ENCODE assay signal across 8 mouse cellular contexts in genomic region chr15:102377810-102378262, GRCm38 (mm10). TPM values are rescaled to one million over a fixed set of nuclear protein-coding genes. Genes with fewer than 3 reads are reported as not detected.
DNase-seq lines count a peak whose midpoint lies in the region; ATAC-seq and TF ChIP-seq lines count a peak whose summit lies in the region.

No protein-coding gene starts in this region.

- peak overlapping the region; percentile 97 for H3K4me2 ChIP-seq in forebrain, embryonic 12.5 days

- H3K27me3 ChIP-seq in thymus, adult 2 months (ENCODE audit: control insufficient read depth, insufficient read depth, low read length): no peaks in the 10 kb centered on the region; the same call in 1 of the 2 replicates
- peaks cover 20% of the 10 kb centered on the region for H3K27me3 ChIP-seq in forebrain, embryonic 12.5 days

- no peak overlapping the region for H3K9ac ChIP-seq in forebrain, embryonic 12.5 days

- no peak for TF ChIP-seq POLR2A in thymus, adult 2 months (IDR thresholded peaks at IDR 0.05; ENCODE audit: control insufficient read depth, extremely low read depth, insufficient read depth, low read length, poor library complexity)

- H3K4me3 ChIP-seq in thymus, adult 2 months (ENCODE audit: control insufficient read depth, insufficient read depth, low read length): no peak overlapping the region
- no peak overlapping the region for H3K4me3 ChIP-seq in forebrain, embryonic 12.5 days (replicated peaks)

- H3K9me3 ChIP-seq in forebrain, embryonic 12.5 days: no peaks in the 10 kb centered on the region

- H3K27ac ChIP-seq in thymus, adult 2 months (ENCODE audit: control insufficient read depth, insufficient read depth, low read length): no peak overlapping the region
- 0 out of 2 replicates have a peak overlapping the region, but pooled peaks have one; percentile 9 for H3K27ac ChIP-seq in forebrain, embryonic 12.5 days

- WGBS in thymus, adult 2 months: 3% methylated on average over 10 of the region's 10 CpGs
- WGBS in forebrain, embryonic 12.5 days: 7% methylated on average over 10 of the region's 10 CpGs

- DNase-seq in thymus, adult 2 months: peak; percentile 25
- no peak for DNase-seq in thymus, postnatal 10 days (ENCODE audit: low spot score in 2 of 2)
- peak; percentile 67 to 71 for DNase-seq in heart, postnatal 36 days
- peak; percentile 85 to 90 for DNase-seq in kidney, postnatal 4 days
- no peak for DNase-seq in frontal cortex, postnatal 25 days (ENCODE audit: low spot score in 2 of 2)
- no peak for DNase-seq in urinary bladder, postnatal 10 days (ENCODE audit: low spot score)

- H3K4me1 ChIP-seq in thymus, adult 2 months (replicated peaks; ENCODE audit: control insufficient read depth, insufficient read depth, low read length): peaks cover 14% of the 10 kb centered on the region
- H3K4me1 ChIP-seq in forebrain, embryonic 12.5 days: peaks cover 20% of the 10 kb centered on the region

- intact Hi-C loops in heart, postnatal 36 days (cut with DNase I): loop anchor here (2.0 to 5.0 kb wide), 3 partner anchors 27 to 91 kb away; partner anchors contain the start of gene Aaas

- no peak for ATAC-seq in forebrain, embryonic 12.5 days (ENCODE audit: low FRiP score)
- peak; percentile 30; the same call in 1 of the 2 replicates for ATAC-seq in megakaryocyte progenitor cell, adult 5-6 weeks (replicated peaks; ENCODE audit: poor library complexity)

- no peak for TF ChIP-seq CTCF in thymus, adult 2 months (IDR thresholded peaks at IDR 0.05; ENCODE audit: borderline replicate concordance, control insufficient read depth, extremely low read depth, insufficient read depth, low read length, poor library complexity)

- H3K36me3 ChIP-seq in thymus, adult 2 months (ENCODE audit: control insufficient read depth, insufficient read depth, low read length): no peaks in the 10 kb centered on the region
- no peaks in the 10 kb centered on the region for H3K36me3 ChIP-seq in forebrain, embryonic 12.5 days (replicated peaks)

RNA-seq across cellular contexts. Expression of gene Sp7, which starts 10.9 kb away (rescaled TPM):
- 0.13 and 0.23 TPM in 2 replicates for polyA plus RNA-seq in thymus, adult 2 months (2012; rRNA removed)
- polyA plus RNA-seq in forebrain, embryonic 12.5 days (2016; fragmentation: Nextera tagmentation; extraction: Ambion mirVana): 0.32 and 0.46 TPM in 2 replicates
- not detected for total RNA-seq in heart, postnatal 36 days (2021)
- not detected in 2 replicates for total RNA-seq in megakaryocyte progenitor cell, adult 5-6 weeks (2015)
- not detected in 2 replicates for total RNA-seq in megakaryocyte progenitor cell, adult 5-6 weeks (2017)

RNA-seq across cellular contexts. Expression of gene Aaas, which starts 27.3 kb away (rescaled TPM):
- polyA plus RNA-seq in thymus, adult 2 months (2012; rRNA removed): 106 and 107 TPM in 2 replicates
- polyA plus RNA-seq in forebrain, embryonic 12.5 days (2016; fragmentation: Nextera tagmentation; extraction: Ambion mirVana): 75.0 and 78.2 TPM in 2 replicates
- total RNA-seq in heart, postnatal 36 days (2021): 10 to 100 TPM; 12.5 to 12.8 TPM
- total RNA-seq in megakaryocyte progenitor cell, adult 5-6 weeks (2015): 103 and 110 TPM in 2 replicates
- 141 and 151 TPM in 2 replicates for total RNA-seq in megakaryocyte progenitor cell, adult 5-6 weeks (2017)

RNA-seq across cellular contexts. Expression of gene Sp1, which starts 28.1 kb away (rescaled TPM):
- polyA plus RNA-seq in thymus, adult 2 months (2012; rRNA removed): 45.0 and 52.1 TPM in 2 replicates
- 10.8 and 11.2 TPM in 2 replicates for polyA plus RNA-seq in forebrain, embryonic 12.5 days (2016; fragmentation: Nextera tagmentation; extraction: Ambion mirVana)
- total RNA-seq in heart, postnatal 36 days (2021): 10 to 100 TPM; 45.7 to 49.1 TPM
- 62.0 and 63.9 TPM in 2 replicates for total RNA-seq in megakaryocyte progenitor cell, adult 5-6 weeks (2015)
- total RNA-seq in megakaryocyte progenitor cell, adult 5-6 weeks (2017): 46.4 and 52.9 TPM in 2 replicates

RNA-seq across cellular contexts. Expression of gene Myg1, which starts 46.3 kb away (rescaled TPM):
- 104 and 105 TPM in 2 replicates for polyA plus RNA-seq in thymus, adult 2 months (2012; rRNA removed)
- 105 and 110 TPM in 2 replicates for polyA plus RNA-seq in forebrain, embryonic 12.5 days (2016; fragmentation: Nextera tagmentation; extraction: Ambion mirVana)
- 10 to 100 TPM; 17.7 to 22.7 TPM for total RNA-seq in heart, postnatal 36 days (2021)
- 26.5 and 28.4 TPM in 2 replicates for total RNA-seq in megakaryocyte progenitor cell, adult 5-6 weeks (2015)
- total RNA-seq in megakaryocyte progenitor cell, adult 5-6 weeks (2017): 56.4 and 58.5 TPM in 2 replicates

RNA-seq across cellular contexts. Expression of gene Pfdn5, which starts 51.9 kb away (rescaled TPM):
- polyA plus RNA-seq in thymus, adult 2 months (2012; rRNA removed): 76.0 and 93.2 TPM in 2 replicates
- polyA plus RNA-seq in forebrain, embryonic 12.5 days (2016; fragmentation: Nextera tagmentation; extraction: Ambion mirVana): 352 and 355 TPM in 2 replicates
- total RNA-seq in heart, postnatal 36 days (2021): 100 to 1,000 TPM; 308 to 311 TPM
- total RNA-seq in megakaryocyte progenitor cell, adult 5-6 weeks (2015): 345 and 346 TPM in 2 replicates
- total RNA-seq in megakaryocyte progenitor cell, adult 5-6 weeks (2017): 343 and 379 TPM in 2 replicates

Comparison
In these comparisons a context has a peak if more than half of its experiments do, and no peak if none do; other contexts are left out.
1. DNase-seq: peak in thymus, adult 2 months (single experiment), heart, postnatal 36 days (2 of 2) and kidney, postnatal 4 days (2 of 2); none in thymus, postnatal 10 days (0 of 2), frontal cortex, postnatal 25 days (0 of 2) and urinary bladder, postnatal 10 days (single experiment).
2. RNA of gene Aaas, which starts 27.3 kb away (total RNA-seq): 103 to 151 TPM in megakaryocyte progenitor cell, adult 5-6 weeks; 12.5 to 12.8 TPM in heart, postnatal 36 days; every median in the first group is over 4 times any median in the second.